Mouse (Mus musculus) bone marrow macrophage, adult 2 months (primary cell): Measurements from ENCODE around the gene Tmsb15b1. TPM values are rescaled to one million over a fixed set of nuclear protein-coding genes. Genes with fewer than 3 reads are reported as not detected.
"Not testable (repeated sequence)": the region's sequence is repeated elsewhere in the genome, so short reads cannot be mapped to it uniquely, and the experiment has no call there.

Experiments used
- H3K27ac ChIP-seq: 2 replicates; pipeline ENCODE4 v1.5.1; 2012; ENCODE audit warnings: low read depth, low read length; ENCODE audit not compliant: insufficient read depth
- H3K4me1 ChIP-seq: 2 replicates; pipeline ENCODE4 v1.6.1; 2012; ENCODE audit warnings: low read length; ENCODE audit not compliant: control insufficient read depth, insufficient read depth
- H3K4me3 ChIP-seq: 2 replicates; pipeline ENCODE4 v1.5.1; 2012; ENCODE audit warnings: mild to moderate bottlenecking, low read length, moderate library complexity; ENCODE audit not compliant: insufficient read depth
- CTCF ChIP-seq: IDR thresholded peaks from 2 replicates; pipeline ENCODE4 v1.5.1; 2012; ENCODE audit warnings: low read depth, mild to moderate bottlenecking, low read length, moderate library complexity
- POLR2A ChIP-seq: IDR thresholded peaks from 2 replicates; pipeline ENCODE4 v1.6.1; 2012; ENCODE audit warnings: mild to moderate bottlenecking, low read depth, low read length, borderline replicate concordance
- polyA plus RNA-seq: library from polyadenylated mRNA; stranded (reverse); fragments of >200 nt; gene quantifications from 2 replicates; pipeline ENCODE4 v1.2.4, GENCODE M21; 2012; ENCODE audit not compliant: missing spikeins, insufficient read depth, insufficient read length

Tmsb15b1 gene
- polyA plus RNA-seq, 1 experiment, result 7.2 TPM

DNA sequence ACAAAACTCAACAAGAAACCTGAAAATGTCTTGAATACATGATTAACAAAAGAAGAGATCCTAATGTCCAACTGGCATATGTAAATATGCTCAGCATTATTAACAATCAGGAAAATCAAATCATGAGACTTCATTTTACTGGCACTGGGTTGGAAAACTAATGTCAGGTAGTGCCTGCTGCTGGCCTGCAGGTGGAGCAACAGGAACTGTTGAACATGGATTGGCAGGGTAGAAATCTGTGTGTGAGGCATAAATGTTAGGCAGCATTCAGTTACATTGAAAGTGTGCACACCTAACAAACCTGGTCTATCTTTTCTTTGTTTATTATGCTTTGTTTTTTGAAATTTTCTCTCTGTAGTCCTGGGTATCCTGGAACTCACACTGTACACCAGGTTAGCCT lies 1.9 kb upstream of the Tmsb15b1 start:
- TF ChIP-seq POLR2A, result no peak
- TF ChIP-seq CTCF, result no peak
- no peaks in the 10 kb centered on the region for H3K4me1 ChIP-seq
- no peak overlapping the region for H3K4me3 ChIP-seq
- H3K27ac ChIP-seq, result no peak overlapping the region

DNA sequence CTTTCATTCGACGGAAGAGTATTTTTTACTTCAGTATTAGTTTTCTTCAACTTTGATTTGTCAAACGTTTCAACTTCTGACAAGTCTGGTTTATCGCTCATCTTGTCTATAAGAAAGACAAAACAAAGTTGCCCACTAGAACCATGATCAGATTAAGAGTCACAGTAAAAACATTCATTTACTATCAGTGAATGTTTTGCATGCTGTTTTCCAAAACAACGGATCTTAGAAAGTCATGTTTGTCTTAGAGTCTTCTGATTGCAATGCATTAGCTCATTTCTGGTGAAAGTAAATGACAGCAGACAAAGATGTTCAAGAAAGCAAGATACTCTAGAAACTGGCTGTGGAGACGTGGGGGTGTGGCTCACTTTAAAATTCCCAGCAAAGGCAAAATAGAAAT lies 1.3 kb downstream of the Tmsb15b1 start, which contains the start of gene Tmsb15b2:
Gene Tmsb15b2, minus strand, starts transcription at position 101 of the 400 bp plus-strand sequence.
- H3K4me3 ChIP-seq, H3K27ac ChIP-seq, H3K4me1 ChIP-seq: not testable (repeated sequence)

DNA sequence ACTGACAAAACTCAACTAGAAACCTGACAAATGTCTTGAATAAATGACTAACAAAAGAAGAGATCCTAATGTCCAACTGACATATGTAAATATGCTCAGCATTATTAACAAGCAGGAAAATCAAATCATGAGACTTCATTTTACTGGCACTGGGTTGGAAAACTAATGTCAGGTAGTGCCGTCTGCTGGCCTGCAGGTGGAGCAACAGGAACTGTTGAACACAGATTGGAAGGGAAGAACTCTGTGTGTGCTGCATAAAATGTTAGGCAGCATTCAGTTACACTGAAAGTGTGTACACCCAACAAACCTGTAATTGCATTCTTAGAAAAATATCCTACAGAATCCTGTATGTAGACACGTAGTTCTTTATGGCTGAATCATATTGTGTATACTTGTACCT lies 17.0 kb downstream of the Tmsb15b1 start:
- no peak overlapping the region for H3K4me3 ChIP-seq
- TF ChIP-seq POLR2A, result no peak
- TF ChIP-seq CTCF, result no peak
- H3K27ac ChIP-seq, result no peak overlapping the region
- H3K4me1 ChIP-seq, result no peaks in the 10 kb centered on the region

DNA sequence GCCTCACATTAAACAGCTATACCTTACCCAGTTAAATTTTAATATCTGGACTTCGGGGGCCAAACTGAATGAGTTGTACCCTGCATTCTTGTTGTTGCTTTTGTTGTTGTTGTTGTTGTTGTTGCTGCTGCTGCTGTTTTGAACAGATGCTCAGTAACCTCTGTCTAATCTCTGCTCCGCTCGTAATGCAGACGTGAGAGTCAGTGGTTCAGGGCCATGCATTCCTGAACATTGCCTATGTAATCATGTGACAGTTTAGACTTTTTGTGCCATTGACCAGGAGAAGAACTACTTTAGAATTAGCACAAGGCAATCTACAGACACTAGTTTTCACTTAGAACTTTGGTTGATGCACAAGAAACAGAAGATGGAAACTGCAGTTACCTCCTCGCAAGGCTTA lies 18.4 kb downstream of the Tmsb15b1 start:
- not testable (repeated sequence) for H3K27ac ChIP-seq, H3K4me1 ChIP-seq, H3K4me3 ChIP-seq

DNA sequence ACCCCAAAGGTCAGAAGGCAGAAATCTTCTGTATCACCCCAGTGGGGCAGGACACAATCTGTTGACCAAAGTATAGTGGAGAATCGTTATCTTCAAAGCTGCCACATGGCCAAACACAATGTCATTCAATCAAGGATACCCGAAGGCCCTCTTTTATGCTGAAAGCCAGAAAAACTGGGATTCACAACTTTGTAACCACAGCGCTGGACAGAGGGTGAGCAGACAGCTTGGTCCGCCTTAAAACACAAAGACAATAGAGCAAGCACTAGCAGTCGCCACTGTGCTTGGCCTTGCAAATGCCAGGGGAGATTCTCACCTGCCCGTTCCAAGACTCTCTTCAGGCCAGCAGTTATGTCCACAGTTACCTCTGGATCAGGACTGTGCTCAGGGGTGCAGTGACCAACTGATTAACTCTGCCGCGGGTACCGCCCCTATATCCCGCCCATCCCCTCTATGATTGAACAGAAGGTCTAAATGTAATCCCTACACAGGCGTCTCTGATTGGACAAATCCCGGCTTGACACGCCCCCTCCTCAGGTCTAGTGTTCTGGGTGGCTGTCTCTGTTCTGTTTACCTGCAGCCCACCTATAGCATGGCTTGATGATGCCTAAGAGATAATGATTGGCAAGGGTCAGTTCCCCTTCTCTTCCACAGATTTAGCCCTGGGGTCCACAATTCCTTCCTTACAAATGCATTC lies 18.9 kb downstream of the Tmsb15b1 start:
- not testable (repeated sequence) for H3K4me1 ChIP-seq, H3K27ac ChIP-seq, H3K4me3 ChIP-seq

DNA sequence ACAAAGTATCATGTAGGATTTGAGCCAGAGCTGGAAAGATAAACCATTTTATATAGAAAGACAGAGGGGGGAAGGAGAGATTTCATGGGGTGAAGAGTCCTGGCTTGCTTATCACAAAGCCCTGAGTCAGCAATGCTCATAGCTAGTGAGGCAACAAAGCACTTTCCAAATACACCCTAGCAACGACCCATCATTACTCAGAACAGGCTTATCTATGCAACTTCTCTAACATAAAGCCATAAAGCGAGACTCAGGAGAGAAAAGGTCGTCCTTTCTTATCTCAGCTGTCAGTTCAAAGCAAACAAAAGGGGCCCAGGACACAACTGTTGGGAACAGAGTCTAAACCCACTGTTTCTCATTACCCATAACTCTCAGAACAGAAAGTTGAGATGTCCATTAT lies 38.7 kb downstream of the Tmsb15b1 start:
- Histone ChIP-seq H3K27ac (no peak overlapping the region), H3K4me3 (no peak overlapping the region), H3K4me1 (no peaks in the 10 kb centered on the region)
- TF ChIP-seq CTCF, result no peak
- TF ChIP-seq POLR2A, result no peak

DNA sequence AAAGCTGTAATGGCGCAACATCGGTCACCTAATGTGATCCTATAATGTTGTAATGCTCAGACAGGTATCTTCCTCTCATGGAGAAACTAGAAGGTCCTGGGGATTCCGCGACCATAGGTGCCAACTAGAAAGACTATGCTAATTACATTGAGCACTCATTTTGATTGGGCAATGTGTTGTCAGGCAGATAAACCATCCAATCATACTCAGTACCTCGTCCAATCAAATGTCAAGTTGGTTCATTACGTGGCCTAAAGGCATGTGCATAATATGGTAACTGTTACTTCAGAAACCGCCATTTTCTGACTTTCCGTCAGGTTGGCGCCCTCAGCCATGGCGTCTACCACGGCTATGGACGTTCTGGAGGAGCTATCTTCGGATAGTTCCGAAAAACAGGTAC lies 49.6 kb downstream of the Tmsb15b1 start, which contains the start of gene H2bfm:
Gene H2bfm, plus strand, starts transcription at position 295 of the 400 bp plus-strand sequence.
- no peak within 1 kb of the TSS for H3K4me3 ChIP-seq
- TF ChIP-seq CTCF, result no peak
- no peak within 1 kb of the TSS for H3K27ac ChIP-seq
- H3K4me1 ChIP-seq, result no peaks in the 10 kb centered on the region

DNA sequence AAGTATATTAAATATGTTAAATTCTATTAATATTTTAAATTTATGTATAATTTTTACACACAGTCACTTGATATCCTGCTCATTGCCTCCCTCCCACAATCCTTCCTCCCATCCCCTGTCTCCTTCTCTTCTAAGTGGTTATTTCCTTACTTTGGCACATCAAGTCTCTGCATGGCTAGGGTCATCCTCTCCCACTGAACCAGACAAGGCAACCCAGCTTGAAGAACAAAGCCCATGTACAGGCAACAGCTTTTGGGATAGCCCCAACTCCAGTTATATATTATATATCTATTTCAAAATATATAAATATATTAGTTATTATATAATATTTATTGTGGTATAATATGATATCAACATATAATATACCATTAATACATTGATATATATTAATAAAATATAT lies 50.8 kb downstream of the Tmsb15b1 start:
- TF ChIP-seq CTCF (no peak), POLR2A (no peak)
- no peak overlapping the region for H3K27ac ChIP-seq
- no peaks in the 10 kb centered on the region for H3K4me1 ChIP-seq
- no peak overlapping the region for H3K4me3 ChIP-seq

Other genes with a start within 250 kb of the Tmsb15b1 start
- gene Morf4l2, start 233.2 kb downstream of the Tmsb15b1 start, polyA plus RNA-seq, result 185 TPM in 2 replicates
- gene Glra4, start 196.7 kb downstream of the Tmsb15b1 start, polyA plus RNA-seq, result not detected in 2 replicates
- gene Plp1, start 154.2 kb downstream of the Tmsb15b1 start, polyA plus RNA-seq, result 0.31 and 0.53 TPM in 2 replicates
- not detected in 2 replicates for gene Rab9b, start 108.1 kb downstream of the Tmsb15b1 start, polyA plus RNA-seq
- gene H2bfm, start 49.5 kb downstream of the Tmsb15b1 start, polyA plus RNA-seq, result not detected in 2 replicates
- 5.7 and 5.9 TPM in 2 replicates for gene Tmsb15b2, start 1.4 kb downstream of the Tmsb15b1 start, polyA plus RNA-seq
- gene Tmsb15l, start within 50 bp of the Tmsb15b1 start, polyA plus RNA-seq, result not detected in 2 replicates
- gene Zcchc18, start 16.3 kb upstream of the Tmsb15b1 start, polyA plus RNA-seq, result not detected in 2 replicates
- 6.1 and 7.8 TPM in 2 replicates for gene Slc25a53, start 61.4 kb upstream of the Tmsb15b1 start, polyA plus RNA-seq
- 5.4 and 5.9 TPM in 2 replicates for gene Fam199x, start 72.7 kb upstream of the Tmsb15b1 start, polyA plus RNA-seq
- 0.48 TPM in 1 of 2 replicates, not detected in the other for gene Esx1, start 145.2 kb upstream of the Tmsb15b1 start, polyA plus RNA-seq